Mouse (Mus musculus) heart, adult 2 months (tissue): ENCODE measurements at regions not wholly inside any gene's neighbourhood (a gene's known extent, or its start where the extent isn't known, plus 50 kb on each side); places are given as distances from the start of the nearest gene placed in this dataset.

ENCODE experiments used
- DNase-seq, 2 experiments: peaks; one replicate each; pipeline ENCODE4 v3.0.0; 2021
- H3K27ac ChIP-seq: fragments of 200-600 bp; 2 replicates; pipeline ENCODE4 v1.8.1; 2022
- H3K27me3 ChIP-seq: fragments of 200-500 bp; 2 replicates; pipeline ENCODE4 v1.6.1; 2012; ENCODE audit warnings: mild to moderate bottlenecking, low read length, inconsistent platforms, mixed read lengths; ENCODE audit not compliant: control insufficient read depth, insufficient read depth
- H3K36me3 ChIP-seq: fragments of 200-500 bp; 2 replicates; pipeline ENCODE4 v1.6.1; 2012; ENCODE audit warnings: low read length, inconsistent platforms; ENCODE audit not compliant: control insufficient read depth, insufficient read depth
- H3K4me1 ChIP-seq: fragments of 200-500 bp; 2 replicates; pipeline ENCODE4 v1.6.1; 2011; ENCODE audit warnings: low read length; ENCODE audit not compliant: control insufficient read depth, insufficient read depth
- H3K4me3 ChIP-seq: fragments of 200-600 bp; 2 replicates; pipeline ENCODE4 v1.8.1; 2022
- H3K79me2 ChIP-seq: fragments of 200-500 bp; replicated peaks from 2 replicates; pipeline ENCODE4 v1.6.1; 2012; ENCODE audit warnings: mild to moderate bottlenecking, inconsistent platforms, low read length, moderate library complexity, mixed read lengths; ENCODE audit not compliant: control insufficient read depth, insufficient read depth
- H3K9ac ChIP-seq: fragments of 200-500 bp; 2 replicates; pipeline ENCODE4 v1.6.1; 2012; ENCODE audit warnings: low read depth, mild to moderate bottlenecking, control low read depth, inconsistent platforms, low read length, mixed read lengths
- CTCF ChIP-seq: fragments of 200-600 bp; IDR thresholded peaks from 2 replicates; pipeline ENCODE4 v1.8.1; 2022; ENCODE audit warnings: antibody characterized with exemption, mild to moderate bottlenecking, moderate library complexity
- EP300 ChIP-seq: fragments of 200-500 bp; IDR thresholded peaks from 2 replicates; pipeline ENCODE4 v1.6.1; 2011; ENCODE audit warnings: low read depth, low read length, control low read depth; ENCODE audit not compliant: insufficient read depth
- POLR2A ChIP-seq: fragments of 200-500 bp; IDR thresholded peaks from 2 replicates; pipeline ENCODE4 v1.6.1; 2011; ENCODE audit warnings: mild to moderate bottlenecking, low read depth, low read length, control low read depth; ENCODE audit not compliant: insufficient read depth
- WGBS: fragments of 180-500 bp; shearing (Covaris S2); methylation state at CpG from one replicate; pipeline ENCODE4 v1.1.7; 2018; 5-methylcytosine and 5-hydroxymethylcytosine counted together
- intact Hi-C: fragments of 180-260 bp; cut with DNase I; formaldehyde crosslinking; loops from one replicate; pipeline ENCODE4 v1.15.1; 2025

DNA sequence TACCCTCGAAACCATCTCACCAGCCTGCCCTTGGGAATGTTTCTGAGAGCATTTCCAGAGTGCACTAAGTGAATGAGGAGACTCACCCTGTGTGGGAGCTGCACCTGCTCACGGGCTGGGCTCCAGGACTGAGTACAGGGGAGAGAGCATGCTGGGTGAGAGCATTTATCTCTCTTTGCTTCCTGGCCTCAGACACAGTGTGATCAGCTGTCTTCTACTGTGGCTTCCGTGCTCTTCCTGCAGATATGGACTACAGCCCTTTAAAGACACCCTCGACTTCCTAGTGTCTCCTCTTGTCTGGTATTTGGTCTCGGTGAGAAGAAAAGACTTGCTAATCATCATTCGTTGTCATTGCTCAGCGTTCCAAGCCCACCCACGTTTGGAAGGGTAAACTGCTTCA is 274.9 kb downstream of the Cd83 start:
- no peak for DNase-seq
- peak overlapping the region; percentile 27 for H3K27ac ChIP-seq
- no peak overlapping the region for H3K4me3 ChIP-seq
- WGBS, result 11% methylated on average over 8 of the region's 8 CpGs
- H3K27me3 ChIP-seq, result no peaks in the 10 kb centered on the region
- TF ChIP-seq EP300 (no peak), CTCF (no peak), POLR2A (no peak)
- no peak overlapping the region for H3K9ac ChIP-seq
- peaks cover 32% of the 10 kb centered on the region for H3K4me1 ChIP-seq
- peaks cover 16% of the 10 kb centered on the region; the same call in 1 of the 2 replicates for H3K36me3 ChIP-seq
- H3K79me2 ChIP-seq, result no peaks in the 10 kb centered on the region
- intact Hi-C loops, result loop anchor here (5.0 kb wide), 1 partner anchor 197 kb away; no protein-coding TSS in a partner anchor

DNA sequence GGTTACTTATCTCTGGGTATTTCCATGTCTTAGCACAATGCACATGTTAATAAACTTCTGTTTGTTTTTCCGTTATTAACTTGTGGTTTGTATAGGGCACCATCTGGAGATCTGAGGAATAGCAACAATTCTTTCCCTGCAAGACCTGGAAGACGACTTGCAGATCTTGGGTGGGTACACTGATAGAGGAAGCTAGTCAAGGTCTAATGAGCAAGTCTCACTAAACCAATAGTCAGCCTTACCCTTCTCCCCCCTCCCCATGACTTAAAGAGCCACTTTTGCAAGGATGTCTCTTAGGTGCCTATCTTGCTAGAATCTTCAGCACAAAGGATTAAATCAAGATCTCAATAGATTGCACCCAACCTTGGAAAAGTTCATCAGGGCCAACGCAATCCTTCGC is 276.7 kb downstream of the Cd83 start:
- Histone ChIP-seq H3K27me3 (no peaks in the 10 kb centered on the region), H3K79me2 (no peaks in the 10 kb centered on the region), H3K27ac (peak overlapping the region; percentile 33), H3K4me3 (no peak overlapping the region), H3K36me3 (peaks cover 17% of the 10 kb centered on the region), H3K9ac (no peak overlapping the region), H3K4me1 (peaks cover 32% of the 10 kb centered on the region)
- TF ChIP-seq CTCF (0 out of 2 replicates have a peak, but pooled peaks have one; percentile 3), POLR2A (no peak)
- intact Hi-C loops, result loop anchor here (5.0 kb wide), 1 partner anchor 69 kb away; no protein-coding TSS in a partner anchor
- no peak for DNase-seq
- WGBS, result 69% methylated on average over 4 of the region's 4 CpGs

DNA sequence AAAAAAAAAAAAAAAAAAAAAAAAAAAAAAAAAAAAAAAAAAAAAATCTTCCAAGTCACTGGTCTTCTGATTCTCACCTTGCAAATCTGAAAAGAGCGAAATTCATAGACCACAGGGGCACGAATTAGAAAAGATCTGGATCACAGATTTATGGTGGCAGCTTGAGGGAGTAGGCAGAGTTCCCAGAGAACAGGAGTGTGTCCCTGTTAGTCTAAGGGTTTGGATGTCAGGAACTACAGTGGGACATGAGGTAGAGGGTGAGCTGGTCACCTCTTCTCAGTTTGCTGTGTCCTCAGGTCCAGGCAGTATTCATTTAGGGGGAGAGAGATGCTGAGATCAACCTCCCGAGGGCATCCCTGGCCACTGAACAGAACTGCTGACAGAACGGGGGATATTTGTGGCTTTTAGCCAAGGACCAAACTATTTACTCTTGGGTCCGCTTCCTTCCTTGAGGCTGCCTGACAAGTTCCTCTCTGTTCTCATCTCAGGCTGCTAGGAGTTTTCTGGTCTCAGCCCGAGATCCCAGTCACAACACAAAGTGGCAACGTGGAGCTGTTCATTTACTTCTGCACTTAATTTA is 277.2 kb downstream of the Cd83 start:
- intact Hi-C loops, result loop anchor here (2.0 to 5.0 kb wide), 2 partner anchors 35 to 70 kb away; no protein-coding TSS in a partner anchor
- Histone ChIP-seq H3K79me2 (no peaks in the 10 kb centered on the region), H3K27me3 (no peaks in the 10 kb centered on the region), H3K27ac (peak overlapping the region; percentile 47; the same call in 1 of the 2 replicates), H3K36me3 (peaks cover 21% of the 10 kb centered on the region), H3K4me3 (no peak overlapping the region), H3K9ac (no peak overlapping the region), H3K4me1 (peaks cover 33% of the 10 kb centered on the region)
- TF ChIP-seq EP300, result no peak
- no peak for TF ChIP-seq CTCF
- no peak for TF ChIP-seq POLR2A
- DNase-seq, result no peak
- WGBS, result 35% methylated on average over 7 of the region's 7 CpGs

DNA sequence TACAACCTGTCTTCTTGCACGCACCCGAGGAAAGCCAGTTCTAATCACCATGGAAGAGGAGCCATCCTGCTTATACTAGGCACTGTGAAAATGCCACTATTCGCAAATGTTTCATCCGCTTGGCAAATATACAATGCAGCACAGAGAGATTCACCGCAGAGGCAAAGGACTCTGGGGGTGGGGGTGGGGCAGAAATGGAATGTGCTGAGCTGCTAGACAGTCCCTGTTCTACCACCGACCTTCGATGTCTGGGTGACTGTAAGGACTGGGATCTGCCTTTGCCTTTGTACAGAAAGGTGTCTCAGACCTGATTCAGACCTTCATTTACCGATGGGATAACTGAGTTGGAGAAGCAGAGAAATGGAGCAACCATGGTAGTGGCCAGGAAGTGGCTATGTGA is 278.7 kb downstream of the Cd83 start:
- no peak for DNase-seq
- no peaks in the 10 kb centered on the region for H3K27me3 ChIP-seq
- H3K27ac ChIP-seq, result no peak overlapping the region
- no peaks in the 10 kb centered on the region for H3K79me2 ChIP-seq
- H3K9ac ChIP-seq, result no peak overlapping the region
- TF ChIP-seq CTCF (no peak), POLR2A (no peak), EP300 (no peak)
- peaks cover 36% of the 10 kb centered on the region for H3K4me1 ChIP-seq
- intact Hi-C loops, result loop anchor here (2.0 to 5.0 kb wide), 2 partner anchors 37 to 71 kb away; no protein-coding TSS in a partner anchor
- H3K36me3 ChIP-seq, result peaks cover 24% of the 10 kb centered on the region
- no peak overlapping the region for H3K4me3 ChIP-seq
- WGBS, result 74% methylated on average over 8 of the region's 8 CpGs

DNA sequence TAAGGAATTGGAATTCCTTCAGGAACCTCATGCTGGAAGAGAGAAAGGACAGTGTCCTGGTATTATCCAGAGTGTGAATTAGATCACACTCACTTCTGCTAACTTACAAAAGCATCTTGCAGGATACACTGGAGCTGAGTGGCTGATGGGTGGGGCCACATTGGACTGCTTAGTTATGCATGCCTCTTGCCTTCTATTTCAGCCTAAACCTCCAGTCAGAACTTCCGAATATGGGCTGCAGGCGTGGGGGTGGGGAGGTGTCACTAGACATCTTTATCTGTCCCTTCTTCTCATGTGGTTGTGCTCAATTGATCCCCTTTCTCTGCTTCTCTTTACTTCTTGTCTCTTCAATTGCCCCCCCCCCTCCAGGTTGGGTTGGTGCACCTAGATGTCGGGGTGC is 279.5 kb downstream of the Cd83 start:
- Histone ChIP-seq H3K79me2 (no peaks in the 10 kb centered on the region), H3K27ac (no peak overlapping the region), H3K4me3 (no peak overlapping the region), H3K9ac (no peak overlapping the region), H3K27me3 (no peaks in the 10 kb centered on the region), H3K4me1 (peaks cover 35% of the 10 kb centered on the region), H3K36me3 (peaks cover 21% of the 10 kb centered on the region)
- TF ChIP-seq CTCF (no peak), POLR2A (no peak), EP300 (no peak)
- intact Hi-C loops, result loop anchor here (5.0 kb wide), 1 partner anchor 72 kb away; no protein-coding TSS in a partner anchor
- no peak for DNase-seq
- WGBS, result 69% methylated on average over 3 of the region's 3 CpGs

DNA sequence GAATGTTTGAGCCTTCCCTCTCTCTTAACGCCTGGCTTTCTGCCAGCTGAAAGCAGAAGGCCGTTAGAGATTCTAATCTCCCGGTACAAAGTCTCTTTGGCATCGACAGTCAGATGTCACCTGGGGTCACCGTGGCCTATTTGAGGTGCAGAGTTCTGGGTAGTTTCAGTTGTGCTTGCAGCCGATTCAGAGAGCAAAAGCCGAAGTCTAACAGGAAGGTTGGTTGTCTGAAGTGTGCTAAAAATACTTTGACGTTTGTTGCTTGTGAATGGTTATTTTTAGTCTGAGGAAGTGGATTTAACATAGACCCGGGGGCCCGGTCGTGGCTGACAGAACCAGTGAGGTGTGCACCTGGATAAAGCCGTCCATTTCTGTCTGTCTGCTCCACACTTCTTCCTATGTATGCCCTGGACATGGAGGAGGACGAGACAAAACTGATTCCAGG is 281.2 kb downstream of the Cd83 start:
- intact Hi-C loops, result loop anchor here (2.0 to 5.0 kb wide), 3 partner anchors 19 to 352 kb away; no protein-coding TSS in a partner anchor
- no peak for TF ChIP-seq CTCF
- peak; percentile 42; the same call in 1 of the 2 replicates for TF ChIP-seq POLR2A
- 0 out of 2 replicates have a peak, but pooled peaks have one; percentile 32 for TF ChIP-seq EP300
- DNase-seq, result peak; percentile 46 to 59
- no peak overlapping the region for H3K4me3 ChIP-seq
- peak overlapping the region; percentile 18; the same call in 1 of the 2 replicates for H3K9ac ChIP-seq
- peaks cover 18% of the 10 kb centered on the region for H3K36me3 ChIP-seq
- WGBS, result 2% methylated on average over 13 of the region's 13 CpGs
- H3K27ac ChIP-seq, result peak overlapping the region; percentile 85
- no peaks in the 10 kb centered on the region for H3K79me2 ChIP-seq
- H3K27me3 ChIP-seq, result no peaks in the 10 kb centered on the region
- H3K4me1 ChIP-seq, result peaks cover 31% of the 10 kb centered on the region
